Mouse (Mus musculus) stomach, embryonic 14.5 days (tissue): ENCODE data around the gene Vmn2r88. TPM values are rescaled to one million over a fixed set of nuclear protein-coding genes. Genes with fewer than 3 reads are reported as not detected.
"Not testable (repeated sequence)": the region's sequence is repeated elsewhere in the genome, so short reads cannot be mapped to it uniquely, and the experiment has no call there.

Experiments used
- ATAC-seq: fragments of 200-750 bp; cut with Nextera tagmentation; 2 replicates; pipeline ENCODE4 v1.8.0; 2017; ENCODE audit warnings: low read depth, moderate TSS enrichment; ENCODE audit not compliant: insufficient number of reproducible peaks, insufficient read depth, low FRiP score
- H3K27ac ChIP-seq: fragments of 300-500 bp; sonication (generic); 2 replicates; pipeline ENCODE4 v1.5.1; 2014; ENCODE audit warnings: mild to moderate bottlenecking, low read length, moderate library complexity, mixed read lengths
- H3K27me3 ChIP-seq: fragments of 300-500 bp; sonication (generic); 2 replicates; pipeline ENCODE4 v1.6.1; 2014; ENCODE audit warnings: low read length, control low read depth, mixed read lengths; ENCODE audit not compliant: control insufficient read depth, insufficient read depth
- H3K36me3 ChIP-seq: fragments of 300-500 bp; sonication (generic); 2 replicates; pipeline ENCODE4 v1.6.1; 2014; ENCODE audit warnings: mild to moderate bottlenecking, control low read depth, low read length, moderate library complexity, mixed read lengths; ENCODE audit not compliant: control insufficient read depth, insufficient read depth
- H3K4me1 ChIP-seq: fragments of 300-500 bp; sonication (generic); 2 replicates; pipeline ENCODE4 v1.6.1; 2014; ENCODE audit warnings: low read length, control low read depth, mixed read lengths; ENCODE audit not compliant: control insufficient read depth, insufficient read depth
- H3K4me2 ChIP-seq: fragments of 300-500 bp; sonication (generic); replicated peaks from 2 replicates; pipeline ENCODE4 v1.6.1; 2014; ENCODE audit warnings: low read depth, low read length, control low read depth
- H3K4me3 ChIP-seq: fragments of 300-500 bp; sonication (generic); 2 replicates; pipeline ENCODE4 v1.5.1; 2014; ENCODE audit warnings: low read depth, low read length, control low read depth
- H3K9ac ChIP-seq: fragments of 300-500 bp; sonication (generic); replicated peaks from 2 replicates; pipeline ENCODE4 v1.6.1; 2014; ENCODE audit warnings: low read depth, mild to moderate bottlenecking, control low read depth, low read length, moderate library complexity, mixed read lengths
- H3K9me3 ChIP-seq: fragments of 300-500 bp; sonication (generic); 2 replicates; pipeline ENCODE4 v1.6.1; 2016; ENCODE audit warnings: low read depth, low read length, control low read depth; ENCODE audit not compliant: control insufficient read depth
- WGBS: fragments of 180-500 bp; shearing (Covaris S2); extraction: QIAGEN DNeasy Blood & Tissue Kit; methylation state at CpG from one replicate; pipeline ENCODE4 v1.1.7; 2014; 5-methylcytosine and 5-hydroxymethylcytosine counted together
- polyA plus RNA-seq: library from polyadenylated mRNA; unstranded; fragments of >200 nt; fragmentation: Nextera tagmentation; extraction: Ambion mirVana; gene quantifications from 2 replicates; pipeline ENCODE4 v1.2.1, GENCODE M21; 2014

The Vmn2r88 gene
- not detected in 2 replicates for polyA plus RNA-seq

- Histone ChIP-seq H3K9me3 (no peaks in the 10 kb centered on the region), H3K36me3 (no peaks in the 10 kb centered on the region), H3K27ac (no peak within 1 kb of the TSS), H3K27me3 (no peaks in the 10 kb centered on the region), H3K4me3 (no peak within 1 kb of the TSS), H3K9ac (no peak within 1 kb of the TSS), H3K4me1 (no peaks in the 10 kb centered on the region), H3K4me2 (no peak within 1 kb of the TSS)
- ATAC-seq: no peak
- 72% methylated on average over 1 of the region's 1 CpGs for WGBS
Observed at GRCm38 (mm10) chr14:51410520-51410919, at the start of gene Vmn2r88. Vmn2r88 (plus strand) TSS chr14:51410820.

- Histone ChIP-seq H3K9me3 (no peaks in the 10 kb centered on the region), H3K27ac (no peak within 1 kb of the TSS), H3K4me2 (no peak within 1 kb of the TSS), H3K9ac (no peak within 1 kb of the TSS), H3K4me1 (no peaks in the 10 kb centered on the region), H3K4me3 (no peak within 1 kb of the TSS), H3K27me3 (no peaks in the 10 kb centered on the region), H3K36me3 (no peaks in the 10 kb centered on the region)
- WGBS: 91% methylated on average over 1 of the region's 1 CpGs
- no peak for ATAC-seq
Observed at GRCm38 (mm10) chr14:51361456-51361855, 49.2 kb upstream of the Vmn2r88 start, which contains the start of gene Gm7247. Gm7247 (plus strand) TSS chr14:51361756.

- Histone ChIP-seq H3K27me3 (no peaks in the 10 kb centered on the region), H3K36me3 (no peaks in the 10 kb centered on the region), H3K4me3 (no peak overlapping the region), H3K27ac (no peak overlapping the region), H3K9ac (no peak overlapping the region), H3K4me2 (no peak overlapping the region), H3K9me3 (peaks cover 4% of the 10 kb centered on the region; the same call in 1 of the 2 replicates), H3K4me1 (no peaks in the 10 kb centered on the region)
- WGBS: 90% methylated on average over 20 of the region's 20 CpGs
- no peak for ATAC-seq
Observed at GRCm38 (mm10) chr14:51382805-51383204, 27.8 kb upstream of the Vmn2r88 start.

- Histone ChIP-seq H3K9ac (no peak overlapping the region), H3K27me3 (no peaks in the 10 kb centered on the region), H3K4me3 (no peak overlapping the region), H3K4me1 (no peaks in the 10 kb centered on the region), H3K36me3 (no peaks in the 10 kb centered on the region), H3K4me2 (no peak overlapping the region), H3K9me3 (peaks cover 4% of the 10 kb centered on the region; the same call in 1 of the 2 replicates), H3K27ac (no peak overlapping the region)
- 96% methylated on average over 10 of the region's 10 CpGs for WGBS
- ATAC-seq: peak; percentile 30; the same call in 1 of the 2 replicates
Observed at GRCm38 (mm10) chr14:51384351-51384750, 26.3 kb upstream of the Vmn2r88 start.

GRCm38 (mm10) chr14:51385741-51386140 lies 24.9 kb upstream of the Vmn2r88 start:
- no peak overlapping the region for H3K9ac ChIP-seq
- no peak overlapping the region for H3K4me3 ChIP-seq
- ATAC-seq: no peak
- H3K27ac ChIP-seq: no peak overlapping the region
- no peaks in the 10 kb centered on the region for H3K4me1 ChIP-seq
- no peak overlapping the region for H3K4me2 ChIP-seq
- WGBS: 94% methylated on average over 4 of the region's 4 CpGs
- no peaks in the 10 kb centered on the region for H3K27me3 ChIP-seq
- no peaks in the 10 kb centered on the region for H3K36me3 ChIP-seq
- H3K9me3 ChIP-seq: peaks cover 4% of the 10 kb centered on the region; the same call in 1 of the 2 replicates

GRCm38 (mm10) chr14:51387768-51388167 lies 22.9 kb upstream of the Vmn2r88 start:
- 93% methylated on average over 8 of the region's 8 CpGs for WGBS
- Histone ChIP-seq H3K27ac (no peak overlapping the region), H3K9ac (no peak overlapping the region)

GRCm38 (mm10) chr14:51388222-51388621 lies 22.4 kb upstream of the Vmn2r88 start:
- 94% methylated on average over 9 of the region's 9 CpGs for WGBS
- Histone ChIP-seq H3K9me3 (peaks cover 4% of the 10 kb centered on the region; the same call in 1 of the 2 replicates), H3K4me3 (no peak overlapping the region), H3K4me2 (no peak overlapping the region), H3K27ac (no peak overlapping the region), H3K9ac (no peak overlapping the region), H3K36me3 (no peaks in the 10 kb centered on the region), H3K4me1 (no peaks in the 10 kb centered on the region), H3K27me3 (no peaks in the 10 kb centered on the region)
- ATAC-seq: no peak

More at GRCm38 (mm10) chr14:51387768-51388167, 22.9 kb upstream of the Vmn2r88 start:
- H3K4me3 ChIP-seq: no peak overlapping the region
- no peaks in the 10 kb centered on the region for H3K27me3 ChIP-seq
- no peaks in the 10 kb centered on the region for H3K36me3 ChIP-seq
- ATAC-seq: 0 out of 2 replicates have a peak, but pooled peaks have one; percentile 58
- peaks cover 4% of the 10 kb centered on the region; the same call in 1 of the 2 replicates for H3K9me3 ChIP-seq
- no peaks in the 10 kb centered on the region for H3K4me1 ChIP-seq
- no peak overlapping the region for H3K4me2 ChIP-seq

GRCm38 (mm10) chr14:51423885-51424284 lies 13.3 kb downstream of the Vmn2r88 start:
- Histone ChIP-seq H3K36me3 (no peaks in the 10 kb centered on the region), H3K9ac (no peak overlapping the region), H3K27me3 (no peaks in the 10 kb centered on the region), H3K4me2 (no peak overlapping the region), H3K4me1 (no peaks in the 10 kb centered on the region), H3K9me3 (no peaks in the 10 kb centered on the region), H3K4me3 (no peak overlapping the region), H3K27ac (no peak overlapping the region)
- 67% methylated on average over 2 of the region's 2 CpGs for WGBS
- no peak for ATAC-seq

GRCm38 (mm10) chr14:51430138-51430537 lies 19.5 kb downstream of the Vmn2r88 start:
- not testable (repeated sequence) for H3K4me3 ChIP-seq, ATAC-seq, H3K4me2 ChIP-seq, H3K27ac ChIP-seq, H3K4me1 ChIP-seq, H3K9me3 ChIP-seq, H3K9ac ChIP-seq, H3K27me3 ChIP-seq, H3K36me3 ChIP-seq
